Mouse (Mus musculus): ENCODE measurements at regions not wholly inside any gene's neighbourhood (a gene's known extent, or its start where the extent isn't known, plus 50 kb on each side); places are given as distances from the start of the nearest gene placed in this dataset.

DNA sequence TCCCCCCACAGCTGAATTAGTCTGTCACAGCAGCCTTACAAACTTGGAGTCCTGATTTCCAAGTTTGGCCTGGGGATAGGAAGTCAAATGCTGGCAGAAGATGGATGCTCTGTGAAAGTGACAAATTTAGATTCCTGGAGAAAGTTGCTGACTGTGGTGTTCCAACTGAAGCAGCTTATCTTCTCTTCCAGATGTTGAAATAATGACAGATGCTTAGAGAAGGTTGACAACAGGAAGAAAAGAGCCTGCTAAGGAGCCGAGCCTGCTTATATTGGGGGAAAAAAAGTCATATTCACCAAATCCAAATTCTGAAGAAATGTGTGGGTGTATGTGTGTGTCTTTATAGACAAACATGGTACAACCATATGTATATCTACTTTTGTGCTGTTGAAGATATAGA lies 1380.4 kb upstream of the Cdh8 start:
- no peak for DNase-seq

DNA sequence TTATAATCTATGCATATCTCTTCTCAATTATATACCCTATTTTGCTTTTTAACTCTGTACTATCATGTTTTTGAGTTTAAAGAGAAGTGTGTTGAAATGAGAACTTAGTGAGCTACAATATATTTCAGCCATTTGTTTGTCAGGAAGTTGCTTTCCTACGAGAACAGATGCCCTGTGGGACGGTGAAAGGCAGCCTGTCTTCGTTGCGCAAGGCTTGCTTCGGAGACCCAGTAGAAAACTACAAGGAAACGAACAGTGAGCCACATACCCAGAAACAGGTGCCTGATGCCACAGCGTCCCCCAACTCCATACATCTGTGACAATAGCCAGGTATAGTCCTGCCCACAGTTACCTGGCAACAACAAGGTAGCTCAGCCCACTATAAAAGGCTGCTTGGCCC lies 1377.7 kb upstream of the Cdh8 start:
- no peak for DNase-seq

DNA sequence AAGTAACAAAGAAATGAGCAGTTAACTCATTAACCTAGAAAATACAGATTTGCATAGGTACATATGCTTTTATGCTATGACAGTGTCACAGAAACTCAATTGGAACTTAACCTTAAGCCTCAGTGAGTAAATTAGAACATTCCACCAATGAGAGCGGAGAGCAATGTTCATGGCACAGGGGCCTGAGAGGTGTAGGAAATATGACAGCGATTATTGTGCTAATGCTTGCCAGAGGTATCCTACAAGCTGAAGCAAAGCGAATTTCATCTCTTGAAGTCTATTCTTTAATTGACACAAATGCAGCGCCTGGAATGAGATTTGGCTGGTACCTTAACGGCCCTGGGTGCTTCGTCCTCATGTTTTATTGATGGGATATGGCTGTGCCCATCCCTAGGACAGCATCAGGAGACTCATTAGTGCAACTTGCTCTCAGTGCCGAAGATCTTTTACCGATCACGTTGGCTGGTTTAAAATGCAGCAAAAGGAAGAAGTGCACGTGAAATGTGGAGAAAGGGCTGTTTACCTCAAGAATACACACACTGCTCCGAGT lies 1374.4 kb upstream of the Cdh8 start:
- no peak for DNase-seq

DNA sequence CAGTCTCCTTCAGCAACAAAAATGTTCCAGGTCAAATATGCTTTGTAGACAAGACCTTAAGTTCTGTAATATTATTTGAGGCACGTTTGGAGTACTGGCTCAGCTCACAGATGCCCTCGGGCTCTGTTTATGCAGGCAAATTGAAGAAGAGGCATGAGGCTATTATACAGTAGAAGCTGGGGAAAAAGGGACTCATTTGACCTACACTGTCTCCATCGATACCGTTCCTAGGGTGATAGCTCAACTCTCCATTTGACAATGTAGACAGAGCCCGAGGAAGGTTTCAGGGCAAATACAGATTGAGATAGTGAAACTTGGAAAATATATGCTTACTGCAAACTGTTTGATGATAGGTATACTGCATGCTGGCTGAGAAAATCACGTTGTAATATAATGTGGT lies 1371.9 kb upstream of the Cdh8 start:
- DNase-seq, result no peak

DNA sequence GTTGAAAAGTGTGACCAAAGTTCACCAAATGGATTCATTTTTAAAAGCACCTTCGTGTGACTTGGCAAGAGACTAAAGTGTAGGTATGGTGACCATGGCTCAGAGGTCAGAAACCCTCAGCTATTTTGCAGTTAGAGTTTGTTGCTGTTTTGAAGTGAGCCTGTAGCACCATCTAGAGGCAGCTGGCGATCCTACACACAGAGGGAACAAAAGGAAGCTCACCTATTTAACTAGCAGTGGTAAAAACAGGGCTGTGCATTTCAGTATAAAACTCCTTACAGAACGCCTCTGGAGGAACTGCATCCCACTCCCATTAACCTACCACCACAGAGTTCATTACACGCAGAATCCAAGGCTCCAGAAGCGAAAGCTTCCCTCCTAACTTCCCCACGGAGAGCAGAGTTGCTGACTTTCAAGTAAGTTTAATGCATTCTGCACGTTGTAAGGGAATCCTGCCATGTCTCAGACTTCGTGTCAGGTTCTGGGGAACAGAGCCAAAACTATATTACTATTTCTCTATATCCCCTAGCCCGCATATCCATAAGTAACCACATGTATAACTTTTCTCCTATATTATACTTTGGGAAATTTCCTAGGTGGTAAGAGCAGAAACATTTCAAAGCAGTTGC lies 1356.6 kb upstream of the Cdh8 start:
- DNase-seq, result peak in 1 of 2 experiments; percentile 7

DNA sequence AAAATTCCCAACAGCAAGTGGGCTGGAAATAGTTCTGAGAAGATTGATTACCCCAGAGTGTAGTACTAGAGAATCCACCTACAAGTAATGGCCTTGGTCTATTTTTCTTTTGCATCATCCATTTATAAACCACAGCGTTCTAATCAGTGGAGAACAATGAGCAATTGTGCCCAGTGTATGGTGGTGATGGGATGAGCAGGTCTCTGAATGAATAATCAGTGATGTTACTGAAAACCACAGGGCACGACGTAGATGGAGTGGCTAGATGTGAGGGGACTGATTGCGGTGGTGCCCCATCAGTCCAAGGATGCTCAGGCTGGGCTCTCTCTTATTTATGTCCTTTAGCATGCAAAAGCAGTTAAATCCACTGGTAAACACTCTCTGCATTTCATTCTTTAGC lies 1353.3 kb upstream of the Cdh8 start:
- DNase-seq, result no peak

DNA sequence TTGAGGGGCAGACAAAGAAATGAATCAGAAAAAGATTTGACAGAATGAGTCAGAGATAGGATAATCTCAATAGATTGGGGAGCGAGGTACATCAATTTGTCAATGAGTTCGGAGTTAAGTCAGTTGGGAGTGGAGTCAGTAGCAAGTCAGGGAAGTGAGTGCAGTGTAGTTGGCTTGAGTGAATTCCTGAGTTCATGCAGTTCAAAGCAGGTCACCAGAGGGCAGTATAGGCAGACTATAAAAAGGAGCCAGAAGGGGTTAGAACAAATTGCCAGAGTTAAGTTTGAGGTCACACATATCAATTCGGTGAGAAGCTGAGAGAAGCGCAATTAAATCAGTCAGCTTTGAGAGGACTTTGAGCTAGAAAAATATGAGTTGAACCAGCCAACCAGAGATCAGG lies 1317.7 kb upstream of the Cdh8 start:
- no peak for DNase-seq

DNA sequence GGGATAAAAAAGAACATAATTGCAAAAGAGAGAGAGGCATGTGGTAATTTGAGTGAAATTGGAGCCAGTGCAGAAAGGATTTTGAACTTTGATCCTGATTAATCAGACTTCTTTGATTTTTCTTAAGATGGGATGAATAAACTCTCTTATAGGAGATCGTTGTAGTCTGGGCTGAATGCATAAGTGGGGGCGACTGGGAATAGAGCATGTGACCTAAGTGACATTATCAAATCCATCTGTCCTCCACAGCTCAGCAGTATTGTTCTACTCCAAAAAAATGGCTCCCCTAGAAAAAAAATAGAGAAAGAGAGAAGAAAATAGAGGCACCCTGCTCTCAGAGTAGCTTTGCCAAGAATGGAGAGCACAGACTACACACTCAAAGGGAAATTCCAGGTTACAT lies 1286.1 kb upstream of the Cdh8 start:
- no peak for DNase-seq

DNA sequence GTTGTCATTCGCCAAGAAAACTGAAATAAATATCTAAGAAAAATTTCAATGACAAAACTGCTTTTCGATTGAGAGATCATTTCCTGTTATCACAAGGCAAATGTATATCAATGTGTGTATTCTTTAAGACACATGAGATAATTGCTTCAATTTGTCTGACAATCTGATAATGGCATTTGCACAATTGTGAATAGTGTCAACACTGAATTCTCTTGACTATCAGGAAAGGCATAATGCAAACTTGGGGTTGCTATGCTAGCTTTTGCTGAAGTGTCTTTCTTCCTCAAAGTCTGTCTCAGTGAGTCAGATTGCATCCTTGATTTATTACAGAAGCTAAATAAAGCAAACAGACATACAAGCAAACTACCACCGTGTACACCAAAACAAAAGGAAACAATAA lies 1278.8 kb upstream of the Cdh8 start:
- no peak for DNase-seq

DNA sequence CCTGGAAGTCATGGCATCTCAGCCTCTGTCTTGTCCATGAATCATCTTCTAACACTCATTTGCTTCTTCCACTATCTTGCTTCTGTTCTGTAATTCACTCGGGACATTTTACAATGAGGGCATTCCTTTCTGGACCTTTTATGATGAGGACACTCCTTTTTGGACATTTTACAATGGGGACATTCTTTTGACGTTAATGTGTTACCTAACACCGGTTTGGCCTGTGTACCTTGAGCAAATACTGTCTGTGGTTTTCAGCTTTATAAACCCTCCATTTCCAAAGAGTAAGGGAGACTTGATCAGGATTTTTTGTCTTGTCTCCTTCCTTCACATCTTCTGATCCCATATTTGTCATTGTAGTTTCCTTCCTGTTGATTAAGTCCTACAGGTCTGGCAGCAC lies 1262.3 kb upstream of the Cdh8 start:
- DNase-seq, result no peak
